Mouse (Mus musculus): Measurements from ENCODE around the gene Id3.

- TF ChIP-seq TAL1 (IDR thresholded peaks at IDR 0.05; ENCODE audit: low read length) (no peak), GATA1 (IDR thresholded peaks at IDR 0.05; ENCODE audit: low read length) (no peak)
These were observed 38.1 kb downstream of the Id3 start for GRCm38 (mm10) chr4:136181367-136181766.
